Mouse (Mus musculus): ENCODE results near the gene AC109138.7.

AC109138.7 gene

DNA sequence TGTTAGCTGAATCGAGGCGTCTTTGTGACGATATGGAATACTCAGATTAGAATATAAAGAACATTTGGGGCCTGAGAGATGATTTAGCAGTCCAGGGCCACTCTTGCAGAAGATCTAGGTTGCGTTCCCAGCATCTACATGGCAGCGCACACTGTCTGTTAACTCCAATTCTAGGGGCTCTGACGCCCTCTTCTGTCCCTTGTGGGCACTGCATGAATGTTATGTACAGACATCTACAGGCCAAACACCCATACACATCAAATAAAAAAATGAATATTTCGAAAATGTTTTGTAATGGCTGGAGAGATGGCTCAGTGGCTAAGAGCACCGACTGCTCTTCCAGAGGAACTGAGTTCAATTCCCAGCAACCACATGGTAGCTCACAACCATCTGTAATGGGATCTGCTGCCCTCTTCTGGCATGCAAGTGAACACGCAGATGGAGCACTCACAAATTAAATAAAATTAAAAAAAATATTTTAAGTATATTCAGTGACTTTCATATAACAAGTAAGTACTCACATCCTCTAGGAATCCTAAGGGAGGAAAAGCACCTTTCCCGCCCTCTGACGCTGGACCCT is 41.5 kb downstream of the AC109138.7 start:
- peak in 1 of 2 experiments; percentile 17 for DNase-seq

DNA sequence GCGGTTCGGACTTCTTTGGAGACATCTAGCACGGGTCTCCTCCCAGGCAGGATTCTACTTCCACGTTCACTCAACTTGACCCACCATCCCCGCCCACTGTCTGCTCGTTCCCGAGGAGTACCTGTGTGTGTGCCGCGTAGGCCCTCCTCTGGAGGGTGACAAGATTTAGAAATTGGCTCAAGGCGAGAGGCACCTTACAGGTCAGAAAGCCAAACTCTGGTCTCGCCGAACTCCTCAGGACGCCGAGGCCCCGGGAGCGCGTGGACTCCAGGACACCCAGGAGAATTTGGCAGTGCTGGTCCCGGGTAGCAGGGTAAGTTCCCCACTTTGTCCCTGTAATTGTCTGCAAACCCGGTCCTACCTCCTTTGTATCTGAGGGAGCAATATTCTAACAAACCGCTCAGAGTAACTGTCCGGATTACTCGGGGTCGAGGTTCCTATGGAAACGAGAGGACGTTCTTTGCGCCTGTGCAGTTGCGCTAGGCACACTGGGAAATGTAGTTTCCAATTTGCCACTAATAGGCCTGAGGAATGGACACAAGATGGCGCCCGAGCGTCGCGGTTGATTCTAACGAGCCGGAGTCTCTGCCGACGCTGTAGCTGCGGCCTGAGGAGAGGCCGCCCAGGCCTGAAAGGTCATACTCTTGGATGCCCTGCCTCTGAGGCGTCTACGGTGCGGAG is 43.2 kb downstream of the AC109138.7 start:
- DNase-seq, result peak; percentile 96 to 97

DNA sequence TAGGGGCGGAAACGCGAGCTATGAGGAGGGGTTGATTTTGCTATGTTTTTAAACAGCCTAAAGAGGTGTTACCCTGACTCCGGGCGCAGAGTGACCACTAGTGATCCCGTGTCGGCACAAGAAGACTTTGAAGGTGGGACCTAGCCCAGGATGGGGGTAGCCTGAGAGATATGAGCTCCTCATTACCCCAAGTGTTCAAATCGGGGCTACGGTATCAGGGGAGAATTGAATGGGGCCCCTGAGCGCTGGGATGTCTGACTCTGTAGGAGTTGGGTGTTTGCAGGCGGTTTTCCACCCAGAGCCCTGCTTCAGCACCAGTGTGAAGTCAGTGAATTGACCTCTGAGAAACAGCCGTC is 43.7 kb downstream of the AC109138.7 start:
- DNase-seq, result no peak

DNA sequence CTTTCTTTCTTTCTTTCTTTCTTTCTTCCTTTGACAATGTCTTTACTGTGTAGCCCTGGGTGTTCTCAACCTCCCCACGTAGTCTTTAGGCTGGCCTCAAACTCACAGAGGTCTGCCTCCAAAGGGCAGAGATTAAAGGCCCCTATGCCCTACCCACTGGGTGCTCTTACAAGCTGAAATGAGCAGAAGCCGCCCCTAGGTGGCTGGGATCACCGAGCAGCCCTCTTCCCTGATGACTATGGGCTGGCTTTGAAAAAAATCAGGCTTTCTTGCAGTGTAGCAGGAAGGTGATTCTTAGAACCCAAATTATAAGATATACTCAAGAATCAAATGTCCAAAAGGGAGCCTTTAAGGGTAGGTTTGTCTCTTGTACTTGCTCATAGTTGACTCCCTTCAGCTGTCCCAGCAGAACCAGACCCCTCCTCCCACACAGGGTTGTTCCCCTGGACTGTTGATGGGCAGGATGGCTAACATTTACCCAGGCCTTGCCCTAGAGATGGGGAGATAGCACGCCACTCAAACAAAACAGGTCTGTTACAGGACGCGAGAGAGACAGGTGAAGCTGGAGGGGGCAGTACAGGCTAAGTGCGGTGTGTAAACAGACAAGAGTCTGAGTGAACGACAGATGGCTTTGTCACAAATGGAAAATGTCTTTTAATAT is 47.0 kb downstream of the AC109138.7 start:
- peak; percentile 33 to 57 for DNase-seq

DNA sequence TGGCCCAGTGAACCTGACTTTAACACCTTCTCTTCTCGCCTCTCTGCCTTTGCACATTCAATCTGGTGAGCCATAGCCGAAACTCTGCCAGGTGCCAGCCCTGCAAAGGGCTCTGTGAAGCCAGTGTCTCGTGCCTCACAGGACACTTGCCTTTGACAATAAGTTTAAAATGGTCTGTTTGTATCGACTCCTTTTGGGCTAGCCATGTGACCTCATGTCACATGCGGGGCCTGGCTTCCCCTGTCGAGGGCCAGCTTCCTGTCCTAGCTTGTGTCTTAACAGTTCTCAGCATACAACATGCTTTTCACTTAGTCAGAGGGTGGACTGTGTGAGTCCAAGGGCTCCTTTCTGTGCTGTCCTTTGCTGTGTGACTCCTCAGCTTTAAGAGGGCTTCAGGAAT is 48.6 kb downstream of the AC109138.7 start:
- no peak for DNase-seq

DNA sequence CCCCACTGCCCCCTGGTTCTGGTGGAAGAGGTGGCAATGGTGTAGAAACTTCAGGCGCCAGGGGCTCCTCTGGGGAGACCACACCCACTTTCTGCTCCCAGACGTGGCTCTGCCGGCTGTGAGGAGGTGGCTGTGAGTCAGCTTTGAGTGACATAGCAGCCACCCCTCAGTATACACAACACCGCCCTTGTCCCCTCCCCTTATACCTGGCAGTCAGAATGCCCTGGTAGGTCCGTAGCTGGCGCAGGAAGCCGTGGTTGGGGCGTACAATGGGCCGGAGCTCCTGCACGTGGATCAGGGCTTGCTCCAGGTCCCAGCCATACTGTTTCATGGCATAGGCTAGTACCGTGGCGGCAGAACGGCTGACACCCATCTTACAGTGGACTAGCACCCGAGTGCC is 49.5 kb downstream of the AC109138.7 start:
- DNase-seq, result no peak

DNA sequence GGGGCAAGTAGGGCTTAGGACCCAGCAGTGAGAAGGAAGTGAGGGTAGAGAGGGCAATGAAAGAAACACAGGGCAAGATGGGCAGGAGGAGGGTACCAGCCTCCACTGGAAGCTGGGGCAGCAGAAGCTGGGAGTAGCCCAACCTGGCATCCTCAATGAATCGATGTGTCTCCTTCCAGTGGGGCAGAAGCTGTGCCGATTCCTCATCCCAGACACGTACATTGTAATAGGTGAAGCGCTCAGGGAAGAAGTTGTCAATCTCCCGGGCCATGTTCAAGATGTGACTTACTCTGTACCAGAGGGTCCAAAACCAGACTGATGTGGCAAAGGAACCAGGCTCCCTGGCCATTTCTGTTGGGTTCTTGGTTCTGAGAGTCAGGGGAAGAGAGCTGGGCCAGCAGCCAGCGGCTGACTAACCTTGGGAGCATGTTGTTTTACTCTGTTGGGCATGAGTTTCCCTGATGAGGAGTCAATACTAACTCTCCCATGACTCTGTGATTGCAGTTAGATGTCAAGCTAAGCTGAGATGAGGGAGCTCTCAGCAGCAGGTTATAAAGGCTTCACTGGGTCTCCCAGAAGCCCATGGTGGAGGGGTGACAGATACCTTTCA is 50.1 kb downstream of the AC109138.7 start:
- DNase-seq, result no peak

DNA sequence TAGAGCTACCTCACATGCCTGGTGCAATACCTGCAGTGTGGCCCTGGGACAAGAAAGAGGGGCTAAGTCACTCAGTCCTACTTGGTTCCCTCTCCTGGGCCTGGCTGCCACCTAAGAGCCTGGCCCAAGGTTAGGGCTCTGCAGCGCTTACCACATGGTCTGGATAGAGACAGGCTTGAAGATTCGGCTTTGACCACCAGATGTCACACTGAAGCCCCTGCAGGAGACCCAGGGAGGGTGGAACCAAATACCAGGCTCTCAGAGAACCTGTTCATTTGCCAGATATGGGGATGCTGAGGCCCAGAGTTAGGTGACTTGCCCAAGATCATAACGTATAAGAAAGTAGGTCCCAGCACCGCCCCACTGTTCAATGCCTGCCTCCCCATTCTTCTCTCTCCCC is 51.8 kb downstream of the AC109138.7 start:
- no peak for DNase-seq

DNA sequence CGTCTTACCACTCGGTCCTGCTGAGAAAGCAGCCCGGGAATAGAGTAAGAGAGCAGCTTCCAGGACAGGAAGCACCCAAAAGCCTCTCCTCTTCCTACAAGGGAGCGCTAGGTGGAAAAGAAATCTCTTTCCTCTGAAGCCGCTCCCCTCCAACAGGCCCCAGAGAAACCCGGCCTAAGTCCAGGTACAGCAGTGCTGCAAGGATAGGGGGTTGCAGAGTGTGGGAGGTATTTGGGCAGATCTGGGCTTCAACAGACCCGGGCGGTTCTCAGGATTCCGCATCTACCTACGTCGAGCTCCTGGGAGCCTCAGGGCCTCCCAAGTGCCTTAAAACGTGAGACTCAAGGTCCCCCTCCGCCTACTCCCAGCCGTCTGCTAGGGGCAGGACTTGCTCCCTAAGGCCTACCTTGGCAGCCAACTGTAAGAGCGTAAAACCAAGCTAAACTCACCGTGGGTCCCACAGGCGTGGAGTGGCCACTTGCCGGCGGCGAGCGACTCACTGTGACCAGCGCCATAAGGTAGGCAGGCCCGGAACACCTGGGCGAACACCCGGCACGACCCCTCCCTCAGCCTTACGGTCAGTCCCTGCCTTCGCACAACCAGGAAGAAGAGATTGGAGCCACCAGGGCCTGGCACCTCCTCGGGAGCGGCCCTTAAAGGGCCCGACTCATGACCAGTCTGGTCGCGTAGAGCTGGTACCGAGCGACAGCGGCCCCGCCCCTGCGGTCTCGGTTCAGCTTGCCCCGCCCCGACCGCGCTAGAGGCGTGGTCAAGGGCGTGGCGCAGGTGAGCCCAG is 54.6 kb downstream of the AC109138.7 start, which contains the start of gene Ssh3:
Gene Ssh3, minus strand, starts transcription at position 615 of the 796 bp plus-strand sequence.
- peak; percentile 84 to 91 for DNase-seq

DNA sequence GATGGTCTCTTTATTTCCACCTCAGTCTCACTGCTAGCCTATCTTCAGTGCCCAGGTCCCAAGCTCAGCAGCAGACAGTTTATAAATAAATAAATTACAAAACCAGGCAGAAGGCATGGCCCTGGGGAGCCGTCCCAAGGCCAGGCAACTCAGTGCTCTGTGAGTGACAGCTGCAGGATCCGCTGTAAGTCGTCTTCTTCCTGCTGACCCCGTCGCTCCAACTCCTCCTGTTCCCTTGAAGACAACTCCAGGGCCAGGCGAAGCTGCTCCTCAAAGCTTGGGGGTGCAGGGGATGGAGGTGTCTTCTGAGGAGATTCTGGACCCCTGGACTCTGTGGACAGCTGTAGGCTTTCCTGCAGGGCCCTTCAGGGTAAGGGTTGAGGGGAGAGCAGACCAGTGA is 56.0 kb downstream of the AC109138.7 start:
- no peak for DNase-seq

DNA sequence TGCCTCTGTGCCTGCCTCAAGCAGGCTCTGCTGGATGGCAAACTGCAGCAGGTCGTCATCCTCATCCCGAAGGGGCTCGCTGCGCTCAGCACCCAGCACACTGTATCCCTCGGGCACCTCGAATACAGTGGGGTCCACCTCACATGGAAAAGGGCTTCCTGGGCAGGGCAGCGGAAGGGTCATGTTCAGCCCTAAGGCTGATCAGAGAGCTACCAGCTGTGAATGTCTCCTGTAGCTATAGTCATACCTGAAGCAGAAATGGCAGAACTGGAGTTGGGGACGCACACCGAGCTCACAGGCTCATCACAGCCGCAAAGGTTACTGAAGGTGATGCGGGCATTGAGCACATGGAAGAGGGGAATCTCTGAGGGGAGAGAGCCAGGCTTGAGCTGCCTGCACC is 56.8 kb downstream of the AC109138.7 start:
- DNase-seq, result no peak

DNA sequence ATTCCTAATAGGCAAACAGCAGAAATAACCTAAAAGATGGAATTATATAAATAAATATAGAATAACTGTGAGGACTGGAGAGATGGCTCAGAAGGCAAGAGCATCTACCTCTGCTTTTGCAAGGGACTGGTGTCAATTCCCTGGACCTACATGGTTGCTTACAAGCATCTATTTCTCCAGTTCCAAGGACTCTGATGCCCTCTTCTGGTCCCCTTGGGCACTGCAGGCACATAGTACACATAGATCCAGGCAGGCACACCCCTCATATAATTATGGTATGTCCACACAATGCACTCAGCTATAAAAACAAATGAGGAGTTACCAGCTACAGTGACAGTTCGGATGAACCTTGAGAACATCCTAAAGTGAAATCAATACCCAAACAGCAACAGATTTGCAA is 65.3 kb downstream of the AC109138.7 start:
- DNase-seq, result peak in 1 of 2 experiments; percentile 45

DNA sequence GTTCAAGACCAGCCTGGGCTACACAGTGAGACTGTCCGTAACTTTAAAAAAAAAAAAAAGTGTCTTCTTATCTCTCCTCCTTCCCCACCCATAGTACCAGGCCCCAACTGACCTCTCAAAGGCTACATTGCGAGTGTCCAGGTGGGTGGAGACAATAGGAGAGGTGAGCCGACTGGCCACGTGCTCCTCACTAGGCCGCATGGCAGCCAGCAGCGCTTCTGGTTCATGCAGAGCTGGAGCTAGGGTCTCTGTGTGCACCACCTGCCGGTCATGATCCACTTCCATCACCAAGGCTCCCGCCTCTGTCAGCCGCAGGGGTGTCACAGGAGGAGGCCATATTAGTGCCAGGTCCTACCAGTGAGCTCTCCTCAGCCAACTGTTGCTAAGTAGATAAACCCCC is 66.3 kb downstream of the AC109138.7 start:
- no peak for DNase-seq

All from kidney, postnatal 4 days (tissue).